Mouse (Mus musculus): ENCODE measurements at regions not wholly inside any gene's neighbourhood (a gene's known extent, or its start where the extent isn't known, plus 50 kb on each side); places are given as distances from the start of the nearest gene placed in this dataset.
"Not testable (repeated sequence)": the region's sequence is repeated elsewhere in the genome, so short reads cannot be mapped to it uniquely, and the experiment has no call there.

GRCm38 (mm10) chr8:93443631-93444030 is 64.1 kb upstream of the Ces1h start:
- DNase-seq (ENCODE audit: low read depth), result not testable (repeated sequence)

DNA sequence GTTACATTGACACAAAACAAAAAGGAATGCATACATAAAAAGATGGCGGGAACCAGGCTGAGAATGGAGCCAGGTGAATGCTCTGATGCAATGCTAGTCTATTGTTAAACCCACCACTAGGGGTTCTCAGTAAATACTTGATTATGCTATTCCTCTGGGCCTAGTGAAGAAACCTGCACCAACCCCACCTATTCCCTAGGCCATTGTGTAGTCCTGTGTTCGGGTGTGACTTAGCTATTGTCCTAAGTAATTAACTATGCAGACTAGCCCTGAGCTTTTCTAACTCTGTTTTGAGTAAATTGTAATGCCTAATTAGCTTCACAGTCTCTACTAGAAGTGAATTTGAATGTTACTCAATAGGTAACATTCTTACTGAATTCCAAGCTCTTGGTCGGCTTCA is 62.4 kb upstream of the Ces1h start:
- no peak for DNase-seq (ENCODE audit: low read depth)

GRCm38 (mm10) chr8:93436586-93436985 is 57.1 kb upstream of the Ces1h start:
- not testable (repeated sequence) for DNase-seq (ENCODE audit: low read depth)

- peak; percentile 80 for DNase-seq (ENCODE audit: low read depth)
These were observed 51.1 kb upstream of the Ces1h start for GRCm38 (mm10) chr8:93430637-93431036.
